In genomic region chr3:21270788-21271187, GRCm38 (mm10) we compare ENCODE assay signal across 27 mouse cellular contexts.
"Had no signal": no experiment of that assay in that cellular context is flagged by ENCODE, and none has a peak within 500 bp of the region (broad histone marks: within the 10 kb centered on the region; RNA-seq: fewer than 3 reads in every experiment).

No protein-coding gene starts in this region.

- H3K36me3 ChIP-seq: heart, embryonic 13.5 days; heart, embryonic 15.5 days; hindbrain, embryonic 13.5 days; hindbrain, embryonic 15.5 days; kidney, embryonic 15.5 days; limb, embryonic 13.5 days; limb, embryonic 15.5 days; liver, embryonic 12.5 days had no signal

- H3K27me3 ChIP-seq: heart, embryonic 13.5 days; heart, embryonic 15.5 days; hindbrain, embryonic 13.5 days; hindbrain, embryonic 15.5 days; kidney, embryonic 15.5 days; limb, embryonic 13.5 days; limb, embryonic 15.5 days; liver, embryonic 12.5 days had no signal

- H3K27ac ChIP-seq: gastrocnemius, adult 2 months; heart, embryonic 13.5 days; heart, embryonic 15.5 days; hindbrain, embryonic 13.5 days; hindbrain, embryonic 15.5 days; hindbrain, postnatal 0 days; kidney, embryonic 15.5 days; kidney, postnatal 0 days; limb, embryonic 13.5 days; limb, embryonic 15.5 days; liver, embryonic 12.5 days had no signal

- DNase-seq: gastrocnemius, adult 2 months; gastrocnemius, postnatal 14 days; gastrocnemius, postnatal 36 days; heart, adult 11 months; heart, adult 2 months; heart, postnatal 14 days; heart, postnatal 36 days; kidney, adult 11 months; kidney, adult 2 months; kidney, adult 9 months; kidney, postnatal 14 days; kidney, postnatal 36 days; layer of hippocampus, adult 9-11 months; layer of hippocampus, postnatal 36 days; left cerebral cortex, postnatal 4 days had no signal

- H3K4me1 ChIP-seq: hindbrain, embryonic 13.5 days; hindbrain, embryonic 15.5 days; limb, embryonic 13.5 days; limb, embryonic 15.5 days; liver, embryonic 12.5 days had no signal

- H3K4me3 ChIP-seq: gastrocnemius, adult 2 months; heart, adult 2 months; heart, embryonic 13.5 days; heart, embryonic 15.5 days; hindbrain, embryonic 13.5 days; hindbrain, embryonic 15.5 days; kidney, embryonic 15.5 days; limb, embryonic 13.5 days; limb, embryonic 15.5 days; liver, embryonic 12.5 days had no signal

- H3K9ac ChIP-seq: heart, embryonic 13.5 days; heart, embryonic 15.5 days; hindbrain, embryonic 13.5 days; hindbrain, embryonic 15.5 days; kidney, embryonic 15.5 days; limb, embryonic 13.5 days; limb, embryonic 15.5 days; liver, embryonic 12.5 days had no signal

- ATAC-seq: hindbrain, postnatal 0 days; intestine, embryonic 16.5 days; liver, embryonic 12.5 days had no signal

- H3K4me2 ChIP-seq: heart, embryonic 11.5 days; heart, embryonic 13.5 days; heart, embryonic 15.5 days; hindbrain, embryonic 13.5 days; hindbrain, embryonic 15.5 days; kidney, embryonic 15.5 days; limb, embryonic 13.5 days; limb, embryonic 15.5 days; liver, embryonic 12.5 days had no signal

- H3K9me3 ChIP-seq: heart, embryonic 13.5 days; heart, embryonic 15.5 days; hindbrain, embryonic 13.5 days; hindbrain, embryonic 15.5 days; kidney, embryonic 15.5 days; limb, embryonic 13.5 days; limb, embryonic 15.5 days; liver, embryonic 12.5 days had no signal
